Mouse (Mus musculus): Measurements from ENCODE around the gene Rexo1. TPM values are rescaled to one million over a fixed set of nuclear protein-coding genes. Genes with fewer than 3 reads are reported as not detected.

Gene Rexo1
- polyA plus RNA-seq, 1 experiment from 2014 or later, result 22.3 TPM

DNA sequence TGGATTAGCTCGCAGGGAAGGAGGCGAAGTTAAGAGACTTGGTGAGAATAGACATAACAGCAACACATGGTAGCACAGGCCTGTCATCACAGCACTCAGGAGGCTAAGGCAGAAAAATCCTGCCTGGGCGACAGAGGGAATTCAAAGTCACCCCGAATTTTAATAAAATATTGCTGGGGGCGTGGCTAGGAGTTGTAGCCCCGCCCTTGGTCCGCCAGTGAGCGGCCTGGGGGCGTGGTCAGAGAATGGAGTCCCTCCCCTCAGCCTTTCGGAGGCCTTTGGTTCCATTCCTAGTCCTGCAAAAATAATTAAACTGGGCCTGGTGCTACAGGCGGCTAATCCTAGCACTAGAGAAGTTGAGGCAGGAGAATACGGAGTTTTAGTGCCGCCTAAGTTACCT is 25.6 kb downstream of the Rexo1 start:
- no peak for DNase-seq (ENCODE audit: low spot score)

GRCm38 (mm10) chr10:80535071-80535470 is 26.3 kb downstream of the Rexo1 start:
- 14% methylated on average over 14 of the region's 14 CpGs for WGBS
- Histone ChIP-seq H3K4me2 (ENCODE audit: low read length) (0 out of 2 replicates have a peak overlapping the region, but pooled peaks have one; percentile 9), H3K4me3 (ENCODE audit: low read depth, low read length) (no peak overlapping the region), H3K9me3 (replicated peaks; ENCODE audit: control insufficient read depth, low read length) (no peaks in the 10 kb centered on the region), H3K9ac (ENCODE audit: low read length) (no peak overlapping the region), H3K27me3 (replicated peaks; ENCODE audit: control insufficient read depth, insufficient read depth, low read length) (peaks cover 20% of the 10 kb centered on the region), H3K36me3 (ENCODE audit: control insufficient read depth, insufficient read depth, low read length) (no peaks in the 10 kb centered on the region), H3K4me1 (ENCODE audit: control insufficient read depth, insufficient read depth, low read length) (no peaks in the 10 kb centered on the region), H3K27ac (ENCODE audit: low read depth, low read length) (no peak overlapping the region)
- ATAC-seq (no peak), DNase-seq (ENCODE audit: low spot score) (no peak)

More for the DNA sequence above, 25.6 kb downstream of the Rexo1 start:
- 13% methylated on average over 13 of the region's 13 CpGs for WGBS
- Histone ChIP-seq H3K9me3 (replicated peaks; ENCODE audit: control insufficient read depth, low read length) (no peaks in the 10 kb centered on the region), H3K27ac (ENCODE audit: low read depth, low read length) (no peak overlapping the region), H3K27me3 (replicated peaks; ENCODE audit: control insufficient read depth, insufficient read depth, low read length) (peaks cover 20% of the 10 kb centered on the region), H3K4me2 (ENCODE audit: low read length) (no peak overlapping the region), H3K4me1 (ENCODE audit: control insufficient read depth, insufficient read depth, low read length) (no peaks in the 10 kb centered on the region), H3K36me3 (ENCODE audit: control insufficient read depth, insufficient read depth, low read length) (no peaks in the 10 kb centered on the region), H3K4me3 (ENCODE audit: low read depth, low read length) (no peak overlapping the region), H3K9ac (ENCODE audit: low read length) (no peak overlapping the region)
- ATAC-seq, result no peak

DNA sequence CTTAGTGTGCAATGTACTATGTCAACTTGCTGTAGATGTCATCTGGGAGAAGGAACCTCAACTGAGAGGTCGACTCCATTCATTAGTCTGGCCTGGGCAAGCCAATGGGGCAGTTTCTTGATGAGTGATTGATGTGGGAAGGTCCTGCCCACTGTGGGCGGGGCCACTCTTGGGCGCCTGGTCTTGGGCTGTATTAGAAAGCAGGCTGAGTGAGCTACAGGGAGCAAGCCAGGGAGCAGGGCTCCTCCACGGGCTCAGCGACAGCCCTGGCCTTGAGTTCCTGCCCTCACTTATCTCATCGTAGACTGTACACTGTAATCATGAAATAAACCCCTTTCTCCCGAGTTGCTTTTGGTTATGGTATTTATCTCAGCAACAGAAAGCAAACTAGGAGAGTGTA is 27.7 kb downstream of the Rexo1 start:
- no peak for DNase-seq (ENCODE audit: low spot score)
- H3K9me3 ChIP-seq (replicated peaks; ENCODE audit: control insufficient read depth, low read length), result no peaks in the 10 kb centered on the region
- no peaks in the 10 kb centered on the region for H3K36me3 ChIP-seq (ENCODE audit: control insufficient read depth, insufficient read depth, low read length)
- no peak overlapping the region for H3K9ac ChIP-seq (ENCODE audit: low read length)
- H3K4me2 ChIP-seq (ENCODE audit: low read length), result no peak overlapping the region
- no peak for ATAC-seq
- 20% methylated on average over 7 of the region's 7 CpGs for WGBS
- H3K4me1 ChIP-seq (ENCODE audit: control insufficient read depth, insufficient read depth, low read length), result no peaks in the 10 kb centered on the region
- H3K27ac ChIP-seq (ENCODE audit: low read depth, low read length), result no peak overlapping the region
- H3K4me3 ChIP-seq (ENCODE audit: low read depth, low read length), result no peak overlapping the region
- peaks cover 16% of the 10 kb centered on the region for H3K27me3 ChIP-seq (replicated peaks; ENCODE audit: control insufficient read depth, insufficient read depth, low read length)

DNA sequence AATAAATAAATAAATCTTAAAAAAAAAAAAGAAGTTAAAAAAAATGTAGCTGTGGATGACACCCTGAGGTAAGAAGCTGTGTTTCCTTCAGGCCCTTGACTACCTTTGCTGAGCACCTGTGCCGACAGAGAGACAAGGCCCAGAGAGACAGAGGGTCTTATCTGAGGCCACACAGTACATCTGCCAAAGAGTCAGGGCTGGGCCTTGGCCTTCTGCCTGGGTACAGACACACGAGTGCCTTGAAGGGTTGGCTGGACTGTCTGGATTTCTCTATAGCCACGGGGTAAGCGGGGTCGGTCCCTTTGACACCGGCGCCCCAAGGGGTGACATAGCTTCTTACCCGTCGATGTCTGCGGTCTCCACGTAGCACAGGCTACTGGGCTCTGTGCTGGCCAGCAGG is 28.6 kb downstream of the Rexo1 start:
- Histone ChIP-seq H3K36me3 (ENCODE audit: control insufficient read depth, insufficient read depth, low read length) (no peaks in the 10 kb centered on the region), H3K27ac (ENCODE audit: low read depth, low read length) (no peak overlapping the region), H3K27me3 (replicated peaks; ENCODE audit: control insufficient read depth, insufficient read depth, low read length) (peaks cover 12% of the 10 kb centered on the region; the same call in 1 of the 2 replicates), H3K4me3 (ENCODE audit: low read depth, low read length) (no peak overlapping the region), H3K9me3 (replicated peaks; ENCODE audit: control insufficient read depth, low read length) (no peaks in the 10 kb centered on the region), H3K4me2 (ENCODE audit: low read length) (no peak overlapping the region), H3K9ac (ENCODE audit: low read length) (no peak overlapping the region), H3K4me1 (ENCODE audit: control insufficient read depth, insufficient read depth, low read length) (no peaks in the 10 kb centered on the region)
- 83% methylated on average over 11 of the region's 11 CpGs for WGBS
- DNase-seq (ENCODE audit: low spot score) (no peak), ATAC-seq (no peak)

- no peaks in the 10 kb centered on the region for H3K36me3 ChIP-seq (ENCODE audit: control insufficient read depth, insufficient read depth, low read length)
- no peak overlapping the region for H3K4me3 ChIP-seq (ENCODE audit: low read depth, low read length)
- no peaks in the 10 kb centered on the region for H3K4me1 ChIP-seq (ENCODE audit: control insufficient read depth, insufficient read depth, low read length)
- H3K9ac ChIP-seq (ENCODE audit: low read length), result no peak overlapping the region
- 20% methylated on average over 9 of the region's 9 CpGs for WGBS
- peak; percentile 57; the same call in 1 of the 2 replicates for ATAC-seq
- DNase-seq (ENCODE audit: low spot score), result peak; percentile 48
- H3K4me2 ChIP-seq (ENCODE audit: low read length), result peak overlapping the region; percentile 34
- no peaks in the 10 kb centered on the region for H3K27me3 ChIP-seq (replicated peaks; ENCODE audit: control insufficient read depth, insufficient read depth, low read length)
- H3K27ac ChIP-seq (ENCODE audit: low read depth, low read length), result no peak overlapping the region
- H3K9me3 ChIP-seq (replicated peaks; ENCODE audit: control insufficient read depth, low read length), result no peaks in the 10 kb centered on the region
These were observed 35.2 kb downstream of the Rexo1 start for GRCm38 (mm10) chr10:80526172-80526571.

DNA sequence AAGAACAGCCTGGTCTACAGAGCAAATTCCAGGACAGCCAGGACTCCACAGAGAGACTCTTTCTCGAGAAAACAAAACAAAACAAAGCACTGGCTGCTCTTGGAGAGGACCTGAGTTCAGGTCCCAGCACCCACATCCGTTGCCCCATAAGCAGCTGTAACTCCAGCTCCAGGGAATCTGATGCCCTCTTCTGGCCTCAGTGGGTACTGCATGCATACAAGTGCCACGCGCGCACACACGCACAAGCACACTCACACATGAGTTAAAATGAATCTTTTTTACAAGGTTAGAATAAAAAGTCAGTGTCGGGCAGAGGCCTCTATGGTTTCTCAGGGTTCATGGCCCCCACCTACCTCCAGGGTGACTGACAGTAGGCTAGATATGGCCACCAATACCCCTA is 38.1 kb downstream of the Rexo1 start:
- Histone ChIP-seq H3K4me1 (ENCODE audit: control insufficient read depth, insufficient read depth, low read length) (no peaks in the 10 kb centered on the region), H3K4me2 (ENCODE audit: low read length) (no peak overlapping the region), H3K27me3 (replicated peaks; ENCODE audit: control insufficient read depth, insufficient read depth, low read length) (no peaks in the 10 kb centered on the region), H3K27ac (ENCODE audit: low read depth, low read length) (no peak overlapping the region), H3K36me3 (ENCODE audit: control insufficient read depth, insufficient read depth, low read length) (no peaks in the 10 kb centered on the region), H3K9ac (ENCODE audit: low read length) (no peak overlapping the region), H3K4me3 (ENCODE audit: low read depth, low read length) (no peak overlapping the region), H3K9me3 (replicated peaks; ENCODE audit: control insufficient read depth, low read length) (no peaks in the 10 kb centered on the region)
- no peak for ATAC-seq
- no peak for DNase-seq (ENCODE audit: low spot score)
- WGBS, result 91% methylated on average over 7 of the region's 7 CpGs

DNA sequence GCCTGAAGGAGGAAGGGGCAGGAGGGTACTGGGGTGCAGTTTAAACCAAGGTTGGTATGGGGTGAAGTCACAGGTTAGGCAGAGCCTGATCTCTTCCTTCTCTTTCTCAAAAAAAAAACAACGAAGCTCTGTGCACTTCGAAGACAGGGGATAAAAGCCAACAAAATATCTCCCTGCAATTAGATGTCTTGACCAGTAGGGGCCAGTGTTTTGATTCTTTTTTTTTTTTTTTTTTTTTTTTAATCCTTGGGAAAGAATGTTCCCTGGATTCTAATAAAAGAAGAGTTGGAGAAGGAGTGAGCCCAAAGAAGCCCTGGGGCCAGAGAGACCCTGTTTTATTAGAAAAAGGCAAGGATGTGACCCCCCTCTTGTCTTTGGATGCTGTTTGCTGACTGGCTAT is 42.1 kb downstream of the Rexo1 start:
- no peak overlapping the region for H3K27ac ChIP-seq (ENCODE audit: low read depth, low read length)
- ATAC-seq, result no peak
- no peak overlapping the region for H3K9ac ChIP-seq (ENCODE audit: low read length)
- DNase-seq (ENCODE audit: low spot score), result no peak
- H3K4me3 ChIP-seq (ENCODE audit: low read depth, low read length), result no peak overlapping the region
- WGBS, result 81% methylated on average over 2 of the region's 2 CpGs
- no peaks in the 10 kb centered on the region for H3K36me3 ChIP-seq (ENCODE audit: control insufficient read depth, insufficient read depth, low read length)
- no peaks in the 10 kb centered on the region for H3K9me3 ChIP-seq (replicated peaks; ENCODE audit: control insufficient read depth, low read length)
- H3K27me3 ChIP-seq (replicated peaks; ENCODE audit: control insufficient read depth, insufficient read depth, low read length), result no peaks in the 10 kb centered on the region
- no peaks in the 10 kb centered on the region for H3K4me1 ChIP-seq (ENCODE audit: control insufficient read depth, insufficient read depth, low read length)
- no peak overlapping the region for H3K4me2 ChIP-seq (ENCODE audit: low read length)

- no peak overlapping the region for H3K27ac ChIP-seq (ENCODE audit: low read depth, low read length)
- 0 out of 2 replicates have a peak overlapping the region, but pooled peaks have one; percentile 16 for H3K4me2 ChIP-seq (ENCODE audit: low read length)
- peak overlapping the region; percentile 26; the same call in 1 of the 2 replicates for H3K9ac ChIP-seq (ENCODE audit: low read length)
- peaks cover 2% of the 10 kb centered on the region; the same call in 1 of the 2 replicates for H3K4me1 ChIP-seq (ENCODE audit: control insufficient read depth, insufficient read depth, low read length)
- ATAC-seq (no peak), DNase-seq (ENCODE audit: low spot score) (no peak)
- H3K9me3 ChIP-seq (replicated peaks; ENCODE audit: control insufficient read depth, low read length), result no peaks in the 10 kb centered on the region
- no peaks in the 10 kb centered on the region for H3K36me3 ChIP-seq (ENCODE audit: control insufficient read depth, insufficient read depth, low read length)
- 0 out of 2 replicates have a peak, but pooled peaks cover 7% of the 10 kb centered on the region for H3K27me3 ChIP-seq (replicated peaks; ENCODE audit: control insufficient read depth, insufficient read depth, low read length)
- 7% methylated on average over 19 of the region's 19 CpGs for WGBS
- no peak overlapping the region for H3K4me3 ChIP-seq (ENCODE audit: low read depth, low read length)
These were observed 47.6 kb downstream of the Rexo1 start for GRCm38 (mm10) chr10:80513739-80514138.

DNA sequence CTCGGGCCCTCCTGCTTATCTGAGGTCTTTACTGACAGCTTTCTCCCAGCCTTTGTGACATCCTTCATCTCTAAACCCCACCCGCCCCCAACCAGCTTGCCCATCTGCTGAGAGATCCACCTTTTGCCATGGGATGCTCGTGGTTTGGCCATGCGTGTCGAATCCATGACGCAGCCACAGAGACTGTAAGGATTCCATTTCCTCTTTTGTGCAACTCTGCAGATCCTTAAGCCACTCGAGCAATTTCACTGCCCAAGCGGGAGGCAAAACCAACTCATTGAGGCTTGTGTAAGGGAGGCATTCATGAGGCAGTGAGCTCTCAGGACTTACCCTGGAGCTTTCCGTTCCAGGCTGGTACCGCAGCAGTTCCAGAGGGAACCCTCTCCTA is 51.1 kb downstream of the Rexo1 start:
- DNase-seq (ENCODE audit: low spot score), result no peak
- Histone ChIP-seq H3K27ac (ENCODE audit: low read depth, low read length) (no peak overlapping the region), H3K4me2 (ENCODE audit: low read length) (no peak overlapping the region), H3K4me1 (ENCODE audit: control insufficient read depth, insufficient read depth, low read length) (peaks cover 2% of the 10 kb centered on the region; the same call in 1 of the 2 replicates), H3K9ac (ENCODE audit: low read length) (no peak overlapping the region), H3K27me3 (replicated peaks; ENCODE audit: control insufficient read depth, insufficient read depth, low read length) (peaks cover 20% of the 10 kb centered on the region), H3K9me3 (replicated peaks; ENCODE audit: control insufficient read depth, low read length) (no peaks in the 10 kb centered on the region), H3K36me3 (ENCODE audit: control insufficient read depth, insufficient read depth, low read length) (no peaks in the 10 kb centered on the region), H3K4me3 (ENCODE audit: low read depth, low read length) (no peak overlapping the region)
- ATAC-seq, result no peak
- WGBS, result 54% methylated on average over 10 of the region's 10 CpGs
